ENCODE assay signal across 10 mouse cellular contexts in genomic region chr4:43399391-43400131, GRCm38 (mm10). TPM values are rescaled to one million over a fixed set of nuclear protein-coding genes. Genes with fewer than 3 reads are reported as not detected.
DNase-seq lines count a peak whose midpoint lies in the region; ATAC-seq and TF ChIP-seq lines count a peak whose summit lies in the region.
"Had no signal": no experiment of that assay in that cellular context is flagged by ENCODE, and none has a peak within 500 bp of the region (broad histone marks: within the 10 kb centered on the region; RNA-seq: fewer than 3 reads in every experiment).

No protein-coding gene starts in this region.

- H3K4me3 ChIP-seq in thymus, adult 2 months (ENCODE audit: control insufficient read depth, insufficient read depth, low read length): no peak overlapping the region
- no peak overlapping the region for H3K4me3 ChIP-seq in limb, embryonic 14.5 days (replicated peaks; ENCODE audit: low read length)

- H3K4me2 ChIP-seq in limb, embryonic 14.5 days (replicated peaks; ENCODE audit: low read depth, low read length, severe bottlenecking): no peak overlapping the region

- no peaks in the 10 kb centered on the region for H3K36me3 ChIP-seq in thymus, adult 2 months (ENCODE audit: control insufficient read depth, insufficient read depth, low read length)
- no peaks in the 10 kb centered on the region for H3K36me3 ChIP-seq in limb, embryonic 14.5 days (ENCODE audit: control insufficient read depth, insufficient read depth, low read length)

- intact Hi-C loops in heart, postnatal 10 days (cut with DNase I): no loop called here

- peak overlapping the region; percentile 12; the same call in 1 of the 2 replicates for H3K27ac ChIP-seq in thymus, adult 2 months (ENCODE audit: control insufficient read depth, insufficient read depth, low read length)
- H3K27ac ChIP-seq in limb, embryonic 14.5 days (replicated peaks; ENCODE audit: low read depth, low read length): peak overlapping the region; percentile 50; the same call in 1 of the 2 replicates
- H3K27ac ChIP-seq: liver, embryonic 14.5 days had no signal

- H3K4me1 ChIP-seq in thymus, adult 2 months (replicated peaks; ENCODE audit: control insufficient read depth, insufficient read depth, low read length): no peaks in the 10 kb centered on the region
- H3K4me1 ChIP-seq in limb, embryonic 14.5 days (ENCODE audit: control insufficient read depth, insufficient read depth, low read length): peaks cover 43% of the 10 kb centered on the region

- H3K27me3 ChIP-seq in thymus, adult 2 months (ENCODE audit: control insufficient read depth, insufficient read depth, low read length): no peaks in the 10 kb centered on the region
- no peaks in the 10 kb centered on the region for H3K27me3 ChIP-seq in limb, embryonic 14.5 days (ENCODE audit: control insufficient read depth, insufficient read depth, low read length)

- TF ChIP-seq CTCF in thymus, adult 2 months (IDR thresholded peaks at IDR 0.05; ENCODE audit: borderline replicate concordance, control insufficient read depth, extremely low read depth, insufficient read depth, low read length, poor library complexity): no peak

- peak overlapping the region; percentile 32; the same call in 1 of the 2 replicates for H3K9ac ChIP-seq in limb, embryonic 14.5 days (ENCODE audit: low read depth, low read length, severe bottlenecking)
- H3K9ac ChIP-seq: liver, embryonic 14.5 days had no signal

- TF ChIP-seq POLR2A in thymus, adult 2 months (IDR thresholded peaks at IDR 0.05; ENCODE audit: control insufficient read depth, extremely low read depth, insufficient read depth, low read length, poor library complexity): no peak
- no peak for TF ChIP-seq POLR2A in limb, embryonic 14.5 days (IDR thresholded peaks at IDR 0.05; ENCODE audit: borderline replicate concordance, extremely low read depth, insufficient read depth, insufficient read length)

- 0 out of 2 replicates have a peak, but pooled peaks have one; percentile 39 for ATAC-seq in limb, embryonic 14.5 days (ENCODE audit: low FRiP score, low read depth)
- ATAC-seq in cerebellum, adult (ENCODE audit: insufficient number of reproducible peaks, low FRiP score, low TSS enrichment): no peak

- no peak for DNase-seq in thymus, adult 2 months
- no peak for DNase-seq in thymus, postnatal 25 days
- DNase-seq in heart, postnatal 10 days: peak; percentile 74 to 79
- peak; percentile 40 for DNase-seq in limb, embryonic 14.5 days (ENCODE audit: low spot score)
- no peak for DNase-seq in right cerebral cortex, postnatal 14 days
- DNase-seq in urinary bladder, postnatal 10 days (ENCODE audit: low spot score): no peak
- DNase-seq in layer of hippocampus, adult 9-10 months (ENCODE audit: low spot score): no peak

- 88% methylated on average over 31 of the region's 31 CpGs for WGBS in thymus, adult 2 months
- WGBS in limb, embryonic 14.5 days: 74% methylated on average over 31 of the region's 31 CpGs

- no peaks in the 10 kb centered on the region for H3K9me3 ChIP-seq in limb, embryonic 14.5 days (ENCODE audit: control insufficient read depth, low read length)

RNA-seq across cellular contexts. Expression of gene Rusc2, which starts 17.8 kb away (rescaled TPM):
- polyA plus RNA-seq in thymus, adult 2 months (2012; rRNA removed): 4.2 and 4.3 TPM in 2 replicates
- total RNA-seq in heart, postnatal 10 days (2021): 10 to 100 TPM; 42.9 to 61.4 TPM
- 16.2 and 25.4 TPM in 2 replicates for polyA plus RNA-seq in limb, embryonic 14.5 days (2012; rRNA removed)
- polyA plus RNA-seq in limb, embryonic 14.5 days (2014; fragmentation: Nextera tagmentation; extraction: Ambion mirVana): 8.0 and 9.6 TPM in 2 replicates

RNA-seq across cellular contexts. Expression of gene Fam166b, which starts 29.4 kb away (rescaled TPM):
- 0.22 and 0.42 TPM in 2 replicates for polyA plus RNA-seq in thymus, adult 2 months (2012; rRNA removed)
- under 1 TPM in 1 of 2 experiments, not detected in 1; 0.62 TPM for total RNA-seq in heart, postnatal 10 days (2021)
- 0.20 and 0.29 TPM in 2 replicates for polyA plus RNA-seq in limb, embryonic 14.5 days (2012; rRNA removed)
- 0.14 and 0.33 TPM in 2 replicates for polyA plus RNA-seq in limb, embryonic 14.5 days (2014; fragmentation: Nextera tagmentation; extraction: Ambion mirVana)
- total RNA-seq: adrenal gland, adult 18-20 months had no signal
- polyA plus RNA-seq: liver, embryonic 14.5 days had no signal

RNA-seq across cellular contexts. Expression of gene Tesk1, which starts 42.2 kb away (rescaled TPM):
- 66.6 and 67.5 TPM in 2 replicates for polyA plus RNA-seq in thymus, adult 2 months (2012; rRNA removed)
- 10 to 100 TPM; 42.3 to 42.6 TPM for total RNA-seq in heart, postnatal 10 days (2021)
- 47.4 and 63.1 TPM in 2 replicates for polyA plus RNA-seq in limb, embryonic 14.5 days (2012; rRNA removed)
- 15.8 and 17.6 TPM in 2 replicates for polyA plus RNA-seq in limb, embryonic 14.5 days (2014; fragmentation: Nextera tagmentation; extraction: Ambion mirVana)

RNA-seq across cellular contexts. Expression of gene Cd72, which starts 54.9 kb away (rescaled TPM):
- polyA plus RNA-seq in thymus, adult 2 months (2012; rRNA removed): 9.8 and 10.8 TPM in 2 replicates
- under 1 TPM; 0.45 to 0.60 TPM for total RNA-seq in heart, postnatal 10 days (2021)
- 1.3 TPM in 2 replicates for polyA plus RNA-seq in limb, embryonic 14.5 days (2012; rRNA removed)
- 4.4 and 7.5 TPM in 2 replicates for polyA plus RNA-seq in limb, embryonic 14.5 days (2014; fragmentation: Nextera tagmentation; extraction: Ambion mirVana)

Comparison
In these comparisons a context has a peak if more than half of its experiments do, and no peak if none do; other contexts are left out.
1. DNase-seq: peak in heart, postnatal 10 days (2 of 2) and limb, embryonic 14.5 days (single experiment); none in thymus, adult 2 months (single experiment), thymus, postnatal 25 days (single experiment), right cerebral cortex, postnatal 14 days (single experiment), urinary bladder, postnatal 10 days (single experiment) and layer of hippocampus, adult 9-10 months (single experiment).